Mouse (Mus musculus) CH12.LX (cell line): ENCODE measurements around the gene Lrrc58. TPM values are rescaled to one million over a fixed set of nuclear protein-coding genes. Genes with fewer than 3 reads are reported as not detected.

Experiments used
- DNase-seq: peaks from one replicate; pipeline ENCODE4 v3.0.0-alpha.2; 2013; ENCODE audit errors: extremely low read depth
- H3K27ac ChIP-seq: 2 replicates; pipeline ENCODE4 v1.5.1; 2012; ENCODE audit warnings: low read depth, mild to moderate bottlenecking, control low read depth, moderate library complexity; ENCODE audit not compliant: insufficient read depth
- H3K27me3 ChIP-seq: replicated peaks from 2 replicates; pipeline ENCODE3; 2012; ENCODE audit warnings: inconsistent platforms
- H3K36me3 ChIP-seq, 2 experiments: replicated peaks in 1 of 2; 2 replicates each; pipeline versions ENCODE3 to v1.6.1; 2012; ENCODE audit warnings: inconsistent platforms in 1 of 2, low read length in 1 of 2, mild to moderate bottlenecking in 1 of 2, mixed read lengths in 1 of 2, moderate library complexity in 1 of 2; ENCODE audit not compliant: control insufficient read depth in 1 of 2, insufficient read depth in 1 of 2
- H3K4me1 ChIP-seq, 2 experiments: 2 replicates each; pipeline ENCODE4 v1.6.1; 2012; ENCODE audit warnings: inconsistent platforms in 1 of 2, moderate library complexity in 1 of 2; ENCODE audit not compliant: insufficient read depth in 2 of 2, control insufficient read depth in 1 of 2
- H3K4me2 ChIP-seq: 2 replicates; pipeline ENCODE4 v1.6.1; 2012; ENCODE audit warnings: low read depth, mild to moderate bottlenecking, control low read depth; ENCODE audit not compliant: poor library complexity, insufficient read depth, severe bottlenecking
- H3K4me3 ChIP-seq, 3 experiments: fragments of 150-350 bp in 1 of 3; sonication (generic) in 1 of 3; replicated peaks in 1 of 3; 2 replicates each; pipeline versions ENCODE3 to v1.5.1; 2011 to 2012; ENCODE audit warnings: low read depth in 2 of 3, low read length in 2 of 3, mild to moderate bottlenecking in 2 of 3, moderate library complexity in 2 of 3, control low read depth in 1 of 3, improper control_type of control experiment in 1 of 3, inconsistent platforms in 1 of 3, mixed read lengths in 1 of 3; ENCODE audit not compliant: poor library complexity in 1 of 3
- H3K79me2 ChIP-seq: replicated peaks from 2 replicates; pipeline ENCODE4 v1.6.1; 2012; ENCODE audit warnings: mild to moderate bottlenecking, moderate library complexity; ENCODE audit not compliant: control insufficient read depth, poor library complexity, insufficient read depth, severe bottlenecking; ENCODE audit errors: extremely low read depth
- H3K9ac ChIP-seq: 2 replicates; pipeline ENCODE4 v1.6.1; 2012; ENCODE audit warnings: low read depth, mild to moderate bottlenecking, control low read depth, moderate library complexity; ENCODE audit not compliant: insufficient read depth
- H3K9me3 ChIP-seq: replicated peaks from 2 replicates; pipeline ENCODE3; 2012; ENCODE audit warnings: low read length, inconsistent platforms, mixed read lengths
- BHLHE40 ChIP-seq: IDR thresholded peaks from 2 replicates; pipeline ENCODE4 v1.6.1; 2011; ENCODE audit warnings: mild to moderate bottlenecking, low read depth, low read length, improper control_type of control experiment
- CHD1 ChIP-seq: IDR thresholded peaks from 2 replicates; pipeline ENCODE4 v1.6.1; 2012; ENCODE audit warnings: low read depth, low read length, improper control_type of control experiment, inconsistent platforms
- CHD2 ChIP-seq: IDR thresholded peaks from 2 replicates; pipeline ENCODE4 v1.6.1; 2011; ENCODE audit warnings: low read length, improper control_type of control experiment
- CTCF ChIP-seq, 2 experiments: IDR thresholded peaks in 1 of 2; conservative IDR thresholded peaks in 1 of 2; 2 replicates each; pipeline ENCODE4 v1.5.1; 2011 to 2012; ENCODE audit warnings: low read depth in 2 of 2, low read length in 2 of 2, improper control_type of control experiment in 1 of 2, inconsistent platforms in 1 of 2, mild to moderate bottlenecking in 1 of 2, moderate library complexity in 1 of 2
- E2F4 ChIP-seq: IDR thresholded peaks from 2 replicates; pipeline ENCODE4 v1.6.1; 2011; ENCODE audit warnings: low read depth, low read length, improper control_type of control experiment; ENCODE audit not compliant: insufficient replicate concordance
- ELF1 ChIP-seq: IDR thresholded peaks from 2 replicates; pipeline ENCODE4 v1.6.1; 2014; ENCODE audit warnings: low read depth, mild to moderate bottlenecking, inconsistent platforms, low read length, improper control_type of control experiment
- EP300 ChIP-seq: IDR thresholded peaks from 2 replicates; pipeline ENCODE4 v1.6.1; 2011; ENCODE audit warnings: low read length, improper control_type of control experiment
- ETS1 ChIP-seq: conservative IDR thresholded peaks from 2 replicates; pipeline ENCODE4 v1.6.1; 2012; ENCODE audit warnings: low read depth, mild to moderate bottlenecking, inconsistent platforms, low read length, improper control_type of control experiment, moderate library complexity
- GABPA ChIP-seq: IDR thresholded peaks from 2 replicates; pipeline ENCODE4 v1.6.1; 2012; ENCODE audit warnings: low read depth, low read length, improper control_type of control experiment, inconsistent platforms; ENCODE audit not compliant: insufficient replicate concordance
- MAFK ChIP-seq: IDR thresholded peaks from 2 replicates; pipeline ENCODE4 v1.6.1; 2011; ENCODE audit warnings: low read length, improper control_type of control experiment; ENCODE audit not compliant: insufficient replicate concordance
- MAX ChIP-seq: IDR thresholded peaks from 2 replicates; pipeline ENCODE4 v1.6.1; 2011; ENCODE audit warnings: low read length, improper control_type of control experiment
- MAZ ChIP-seq: IDR thresholded peaks from 2 replicates; pipeline ENCODE4 v1.6.1; 2012; ENCODE audit warnings: low read depth, mild to moderate bottlenecking, inconsistent platforms, low read length, improper control_type of control experiment, moderate library complexity
- MYC ChIP-seq: IDR thresholded peaks from 2 replicates; pipeline ENCODE4 v1.6.1; 2011; ENCODE audit warnings: low read depth, mild to moderate bottlenecking, improper control_type of control experiment, low read length
- PAX5 ChIP-seq: IDR thresholded peaks from 2 replicates; pipeline ENCODE4 v1.6.1; 2012; ENCODE audit warnings: low read length, inconsistent platforms, mixed read lengths
- POLR2A ChIP-seq: IDR thresholded peaks from 2 replicates; pipeline ENCODE4 v1.6.1; 2011; ENCODE audit warnings: low read depth, mild to moderate bottlenecking, improper control_type of control experiment, low read length
- RAD21 ChIP-seq: IDR thresholded peaks from 2 replicates; pipeline ENCODE4 v1.6.1; 2011; ENCODE audit warnings: low read depth, mild to moderate bottlenecking, low read length, improper control_type of control experiment, moderate library complexity
- RCOR1 ChIP-seq: conservative IDR thresholded peaks from 2 replicates; pipeline ENCODE4 v1.6.1; 2012; ENCODE audit warnings: low read depth, mild to moderate bottlenecking, inconsistent platforms, low read length, improper control_type of control experiment
- SIN3A ChIP-seq: IDR thresholded peaks from 2 replicates; pipeline ENCODE4 v1.6.1; 2012; ENCODE audit warnings: low read length, improper control_type of control experiment, inconsistent platforms
- SMC3 ChIP-seq: IDR thresholded peaks from 2 replicates; pipeline ENCODE4 v1.6.1; 2011; ENCODE audit warnings: low read depth, low read length, improper control_type of control experiment
- TBP ChIP-seq: conservative IDR thresholded peaks from 2 replicates; pipeline ENCODE4 v1.6.1; 2011; ENCODE audit warnings: low read depth, low read length, improper control_type of control experiment
- USF1 ChIP-seq: IDR thresholded peaks from 2 replicates; pipeline ENCODE4 v1.6.1; 2014; ENCODE audit warnings: low read depth, mild to moderate bottlenecking, inconsistent platforms, low read length, improper control_type of control experiment
- USF2 ChIP-seq: conservative IDR thresholded peaks from 2 replicates; pipeline ENCODE4 v1.6.1; 2011; ENCODE audit warnings: low read depth, low read length, improper control_type of control experiment
- ZMIZ1 ChIP-seq: IDR thresholded peaks from 2 replicates; pipeline ENCODE4 v1.6.1; 2012; ENCODE audit warnings: low read depth, mild to moderate bottlenecking, inconsistent platforms, low read length, improper control_type of control experiment
- dilution Hi-C: fragments of 300-500 bp; cut with MboI; formaldehyde crosslinking; loops from 2 replicates; pipeline ENCODE4 v1.14.3; 2020; ENCODE audit warnings: low sequenced_read_pairs; ENCODE audit not compliant: extremely low pct_unique_long_range_greater_than_20kb, extremely low pct_ligation_motif_present
- in situ Hi-C: fragments of 300-500 bp; cut with MboI; formaldehyde crosslinking; loops from 3 replicates; pipeline ENCODE4 v1.14.3; 2019; ENCODE audit warnings: low sequenced_read_pairs, low pct_ligation_motif_present, low pct_unique_long_range_greater_than_20kb, mixed read lengths
- polyA plus RNA-seq: library from polyadenylated mRNA; unstranded; fragments of >175 nt; gene quantifications from 2 replicates; pipeline ENCODE4 v1.2.1, GENCODE M21; 2012; ENCODE audit warnings: low read depth; ENCODE audit not compliant: insufficient read length
- total RNA-seq, 2 experiments: library from RNA; depleted of rRNA; stranded (reverse); fragments of 300-350 nt in 1 of 2; fragments of >200 nt in 1 of 2; gene quantifications; 2 replicates each; pipeline ENCODE4 v1.2.3; 2012 to 2014

Lrrc58 gene
- total and polyA plus RNA-seq, 3 experiments: 17.4 to 30.8 (median 28.4) TPM

- H3K27ac ChIP-seq: no peak overlapping the region
- H3K4me2 ChIP-seq: no peak overlapping the region
- peaks cover 5% of the 10 kb centered on the region for H3K9me3 ChIP-seq
- peaks cover 5 to 12% of the 10 kb centered on the region in 2 experiments for H3K4me1 ChIP-seq
- H3K36me3 ChIP-seq: no peaks in the 10 kb centered on the region
- no peaks in the 10 kb centered on the region for H3K27me3 ChIP-seq
- no peaks in the 10 kb centered on the region for H3K79me2 ChIP-seq
- DNase-seq: no peak
- dilution Hi-C loops (no loop called here), in situ Hi-C loops (no loop called here)
- no peak overlapping the region for H3K9ac ChIP-seq
- H3K4me3 ChIP-seq: no peak overlapping the region
- no peak for TF ChIP-seq MAX
- no peak for TF ChIP-seq BHLHE40
- TF ChIP-seq MAZ: no peak
- TF ChIP-seq PAX5: no peak
- no peak for TF ChIP-seq SMC3
- TF ChIP-seq CHD2: no peak
- TF ChIP-seq TBP: no peak
- no peak for TF ChIP-seq POLR2A
- no peak for TF ChIP-seq MAFK
- TF ChIP-seq CTCF (conservative IDR thresholded peaks at IDR 0.05 in 1 of 2, IDR thresholded peaks at IDR 0.05 in 1 of 2; ENCODE audit: low read depth in 2 of 2, low read length in 2 of 2): no peak
- no peak for TF ChIP-seq RAD21
- TF ChIP-seq SIN3A: no peak
- no peak for TF ChIP-seq USF2
- no peak for TF ChIP-seq E2F4
- no peak for TF ChIP-seq ZMIZ1
- no peak for TF ChIP-seq ETS1
These were observed 8.0 kb upstream of the Lrrc58 start for GRCm38 (mm10) chr16:37860213-37860612.

GRCm38 (mm10) chr16:37861029-37861428 lies 7.2 kb upstream of the Lrrc58 start, which contains the start of gene Gm36028:
Gene Gm36028 (minus strand): TSS chr16:37861146.
- Histone ChIP-seq H3K79me2 (no peaks in the 10 kb centered on the region), H3K4me1 (peaks cover 11 to 12% of the 10 kb centered on the region in 2 experiments), H3K27me3 (no peaks in the 10 kb centered on the region), H3K9me3 (peaks cover 5% of the 10 kb centered on the region), H3K4me2 (no peak within 1 kb of the TSS), H3K4me3 (no peak within 1 kb of the TSS), H3K36me3 (no peaks in the 10 kb centered on the region), H3K27ac (no peak within 1 kb of the TSS), H3K9ac (no peak within 1 kb of the TSS)
- dilution Hi-C loops (no loop called here), in situ Hi-C loops (no loop called here)
- DNase-seq: no peak
- TF ChIP-seq GABPA: no peak
- TF ChIP-seq MYC: no peak
- no peak for TF ChIP-seq RCOR1
- no peak for TF ChIP-seq USF2
- no peak for TF ChIP-seq CHD1
- TF ChIP-seq CTCF (conservative IDR thresholded peaks at IDR 0.05 in 1 of 2, IDR thresholded peaks at IDR 0.05 in 1 of 2; ENCODE audit: low read depth in 2 of 2, low read length in 2 of 2): no peak
- no peak for TF ChIP-seq ELF1
- no peak for TF ChIP-seq USF1
- no peak for TF ChIP-seq MAX
- TF ChIP-seq EP300: no peak
